Mouse (Mus musculus): Measurements from ENCODE around the gene Phtf1. TPM values are rescaled to one million over a fixed set of nuclear protein-coding genes. Genes with fewer than 3 reads are reported as not detected.
A peak's percentile ranks its signal among the peaks of the same experiment; 100 is the strongest.

The Phtf1 gene
- polyA plus RNA-seq (2012; rRNA removed), result 5.8 and 6.9 TPM in 2 replicates

GRCm38 (mm10) chr3:103967861-103968691 is at the start of gene Phtf1:
Gene Phtf1, plus strand, starts transcription at chr3:103968110.
- no peak for DNase-seq (ENCODE audit: low read depth)

DNA sequence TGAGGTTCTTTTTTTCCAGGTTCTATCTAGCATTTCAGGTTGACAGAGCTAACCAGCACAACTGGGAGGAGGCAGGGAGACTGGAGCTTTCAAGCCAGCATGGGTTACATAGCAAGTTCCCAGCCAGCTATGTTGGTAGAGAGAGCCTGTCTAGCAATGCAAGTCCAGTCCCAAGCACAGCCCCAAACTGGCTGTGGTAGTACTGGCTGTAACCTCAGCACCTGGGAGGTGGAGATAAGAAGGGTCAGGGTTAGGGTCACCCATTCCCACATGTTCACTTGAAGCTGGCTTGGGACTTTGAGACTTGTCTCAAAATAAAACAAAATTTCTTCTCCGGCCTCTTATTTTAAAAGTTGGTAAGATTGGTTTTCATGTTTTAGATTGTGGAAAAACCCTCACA is 47.8 kb upstream of the Phtf1 start:
- DNase-seq (ENCODE audit: low read depth), result no peak

- no peak for DNase-seq (ENCODE audit: low read depth)
These were observed 42.6 kb upstream of the Phtf1 start for GRCm38 (mm10) chr3:103925302-103925701.

GRCm38 (mm10) chr3:103927511-103927910 is 40.4 kb upstream of the Phtf1 start:
- no peak for DNase-seq (ENCODE audit: low read depth)

GRCm38 (mm10) chr3:103944794-103945562 is 22.9 kb upstream of the Phtf1 start:
- DNase-seq (ENCODE audit: low read depth), result no peak

- no peak for DNase-seq (ENCODE audit: low read depth)
These were observed 19.2 kb upstream of the Phtf1 start for GRCm38 (mm10) chr3:103948666-103949065.

GRCm38 (mm10) chr3:103960622-103961021 is 7.3 kb upstream of the Phtf1 start:
- no peak for DNase-seq (ENCODE audit: low read depth)

GRCm38 (mm10) chr3:103967231-103967630 is 679 bp upstream of the Phtf1 start:
- DNase-seq (ENCODE audit: low read depth), result no peak

DNA sequence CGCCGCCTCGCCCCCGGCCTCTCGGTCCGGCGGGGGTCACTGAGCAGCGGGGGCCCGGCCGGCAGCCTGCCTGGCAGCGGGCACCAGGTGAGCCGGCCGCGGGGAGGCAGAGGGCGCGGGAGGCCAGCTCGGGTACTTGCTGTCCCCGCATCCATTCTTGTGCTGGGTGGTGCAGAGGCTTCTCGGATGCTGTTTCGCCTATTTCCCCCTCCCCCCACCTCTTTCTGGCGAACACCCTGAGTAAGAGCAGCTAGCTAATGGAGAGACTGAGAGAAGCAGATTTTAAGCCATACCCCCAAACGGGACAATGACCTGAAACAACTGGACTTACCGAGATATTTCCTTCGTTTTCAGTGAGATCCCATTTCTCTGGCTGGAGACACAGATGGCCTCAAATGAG is 791 bp downstream of the Phtf1 start:
- DNase-seq (ENCODE audit: low read depth), result no peak

GRCm38 (mm10) chr3:103971157-103971556 is 3.2 kb downstream of the Phtf1 start:
- DNase-seq (ENCODE audit: low read depth), result peak; percentile 76

GRCm38 (mm10) chr3:103984556-103984955 is 16.6 kb downstream of the Phtf1 start:
- DNase-seq (ENCODE audit: low read depth), result no peak

GRCm38 (mm10) chr3:103985194-103985593 is 17.3 kb downstream of the Phtf1 start:
- no peak for DNase-seq (ENCODE audit: low read depth)

DNA sequence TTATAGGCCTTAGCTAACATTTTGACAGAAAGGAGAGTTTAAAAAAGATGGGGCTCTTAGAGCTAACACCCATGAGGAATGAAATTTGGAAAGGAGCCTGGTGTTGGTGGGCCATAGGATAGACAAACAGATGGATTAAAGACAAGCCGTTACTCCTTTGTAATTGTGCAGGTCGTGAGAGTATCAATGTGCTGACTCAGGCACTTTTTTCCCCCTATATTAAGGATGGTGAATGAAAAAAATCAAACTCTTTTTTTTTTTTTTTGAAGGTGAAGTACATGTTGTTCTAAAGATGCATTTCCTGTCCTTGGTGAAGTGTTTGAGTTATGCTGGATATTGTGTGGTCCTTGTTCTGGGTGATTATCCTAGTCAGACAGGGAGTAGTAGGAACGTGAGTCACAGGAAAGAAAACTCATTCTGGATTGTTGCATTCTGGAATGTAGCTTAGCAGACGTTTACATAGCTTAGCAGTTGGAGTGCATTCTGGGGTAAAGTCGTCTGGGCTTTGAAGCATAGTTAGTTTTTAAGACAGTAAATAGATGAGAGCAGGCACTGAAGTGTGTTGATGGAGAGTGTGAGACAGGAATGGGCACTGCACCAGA is 20.0 kb downstream of the Phtf1 start:
- no peak for DNase-seq (ENCODE audit: low read depth)

- DNase-seq (ENCODE audit: low read depth), result no peak
These were observed 21.4 kb downstream of the Phtf1 start for GRCm38 (mm10) chr3:103989352-103989751.

- DNase-seq (ENCODE audit: low read depth), result no peak
These were observed 23.4 kb downstream of the Phtf1 start for GRCm38 (mm10) chr3:103991271-103991670.

GRCm38 (mm10) chr3:103998724-103999123 is 30.8 kb downstream of the Phtf1 start:
- DNase-seq (ENCODE audit: low read depth), result no peak

DNA sequence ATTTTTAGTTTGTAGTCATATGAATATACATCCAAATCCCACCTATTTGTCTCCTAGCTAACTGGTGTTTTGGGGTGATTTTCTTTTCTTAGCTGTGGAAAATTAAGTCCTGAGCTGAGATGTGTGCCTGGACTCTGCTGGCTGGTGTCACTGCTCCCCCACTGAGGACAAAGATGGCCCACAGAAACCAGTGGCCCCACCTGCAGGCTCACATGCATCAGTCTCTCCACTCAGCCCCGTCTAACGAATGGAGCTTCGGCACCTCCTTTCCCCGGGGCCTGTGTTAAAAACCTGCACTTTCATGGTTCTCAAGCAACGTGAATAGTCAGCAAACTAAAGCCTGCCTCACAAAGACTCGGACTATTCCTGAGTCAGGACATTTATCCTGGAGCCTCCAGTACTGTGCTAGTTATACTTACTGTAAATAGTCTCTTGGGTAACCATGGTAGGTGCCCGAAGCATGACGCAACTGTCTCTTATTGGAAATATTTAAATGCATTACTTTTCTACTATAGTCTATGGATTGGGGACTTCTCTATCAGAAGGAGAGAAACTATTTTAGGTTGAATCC is 39.1 kb downstream of the Phtf1 start:
- no peak for DNase-seq (ENCODE audit: low read depth)

DNA sequence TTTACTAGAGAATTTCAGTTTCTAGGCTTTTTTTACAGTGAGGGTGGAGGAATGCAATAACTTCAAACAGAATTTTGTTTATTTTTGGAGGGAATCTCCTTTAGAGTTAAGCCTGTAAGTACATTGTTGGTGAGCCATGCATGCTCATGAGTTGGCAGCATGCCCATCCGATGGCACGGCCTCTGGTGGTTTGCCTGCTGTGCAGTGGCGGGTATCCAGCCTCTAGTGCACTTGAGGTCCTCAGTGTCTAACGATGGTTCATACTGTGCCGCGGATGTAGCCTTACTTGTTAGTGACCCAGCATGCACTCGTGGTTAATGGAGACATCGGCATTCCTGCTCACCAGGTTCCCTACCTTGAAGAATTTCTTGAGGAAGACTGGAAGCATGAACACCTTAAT is 39.6 kb downstream of the Phtf1 start:
- no peak for DNase-seq (ENCODE audit: low read depth)

DNA sequence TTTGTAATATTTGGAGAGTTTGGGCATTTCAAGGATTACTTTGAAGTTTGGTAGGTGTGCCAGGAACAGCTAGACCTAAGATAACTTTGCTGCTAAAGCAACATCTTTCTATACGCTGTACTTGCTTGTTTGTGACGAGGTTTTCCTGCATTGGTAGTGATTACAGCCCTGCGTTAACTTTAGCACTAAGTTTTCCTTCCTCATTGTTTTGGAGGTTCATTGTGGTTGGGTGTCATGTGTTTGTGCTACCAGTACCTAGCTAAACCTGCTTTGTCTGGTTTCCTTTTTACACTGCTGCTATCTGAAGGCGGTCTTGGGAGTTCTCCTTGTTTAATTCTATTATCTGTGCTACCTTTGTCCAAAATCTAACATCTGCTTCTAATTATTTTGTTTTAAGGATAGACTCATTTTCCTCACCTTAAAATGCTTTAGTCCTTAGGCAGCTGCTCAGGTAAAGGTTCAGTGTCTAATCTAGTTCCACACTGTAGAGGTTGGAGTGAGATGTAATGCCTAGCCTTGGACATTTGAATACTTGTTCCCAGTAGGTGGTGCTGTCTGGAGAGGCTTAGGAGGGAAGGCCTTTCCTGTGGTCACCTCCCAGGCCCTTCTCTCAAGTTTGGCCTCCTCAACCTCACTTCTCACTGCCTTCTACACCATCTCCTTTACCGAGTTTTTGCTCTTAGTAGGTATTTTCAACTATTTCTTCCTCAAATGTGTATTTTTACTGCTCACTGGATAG is 42.2 kb downstream of the Phtf1 start:
- DNase-seq (ENCODE audit: low read depth), result no peak

DNA sequence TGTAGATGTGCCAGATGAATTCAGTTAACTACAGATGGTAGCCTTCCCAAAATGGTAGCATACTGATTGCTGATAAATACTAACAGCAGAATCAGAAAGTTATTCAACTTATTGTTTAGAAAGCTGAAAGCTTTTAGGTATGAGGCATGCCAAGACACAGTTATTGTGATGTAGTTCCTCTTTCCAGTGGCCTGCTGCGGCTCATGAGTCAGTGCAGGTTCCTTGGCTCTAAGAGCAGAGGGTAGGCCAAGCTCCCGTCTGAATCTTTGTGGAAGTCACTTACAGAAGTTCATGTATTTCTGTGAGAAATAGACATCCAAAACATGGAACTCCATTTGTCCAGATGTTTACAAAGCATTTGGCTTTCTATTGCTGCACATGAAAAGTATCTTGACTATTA is 44.1 kb downstream of the Phtf1 start:
- no peak for DNase-seq (ENCODE audit: low read depth)

DNA sequence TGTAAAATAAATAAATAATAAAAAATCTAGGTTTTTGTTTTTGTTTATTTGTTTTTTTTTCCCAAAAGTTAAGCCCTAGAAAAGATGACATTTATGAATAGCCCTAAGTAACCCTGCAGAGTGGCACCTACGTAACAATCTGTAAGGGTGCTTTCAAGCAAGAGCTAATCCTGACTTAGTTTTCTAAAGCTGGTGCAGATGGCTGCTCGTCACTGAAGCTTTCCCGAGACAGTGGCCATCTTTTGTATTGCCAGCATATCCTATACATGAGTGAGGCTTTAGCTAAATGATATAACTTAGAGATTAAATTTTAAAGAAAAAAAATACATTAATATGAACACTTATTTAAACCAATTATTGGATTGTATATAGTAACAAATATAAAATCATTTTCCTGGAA is 50.0 kb downstream of the Phtf1 start:
- DNase-seq (ENCODE audit: low read depth), result no peak

GRCm38 (mm10) chr3:104019453-104019852 is 51.5 kb downstream of the Phtf1 start:
- DNase-seq (ENCODE audit: low read depth), result no peak
